Comparison of ENCODE assay signal across 9 mouse cellular contexts in genomic region chr10:94931961-94932832, GRCm38 (mm10). TPM values are rescaled to one million over a fixed set of nuclear protein-coding genes. Genes with fewer than 3 reads are reported as not detected.
A peak's percentile ranks its signal among the peaks of the same experiment; 100 is the strongest.
DNase-seq lines count a peak whose midpoint lies in the region; ATAC-seq and TF ChIP-seq lines count a peak whose summit lies in the region.
"Had no signal": no experiment of that assay in that cellular context is flagged by ENCODE, and none has a peak within 500 bp of the region (broad histone marks: within the 10 kb centered on the region; RNA-seq: fewer than 3 reads in every experiment).

No protein-coding gene starts in this region.

- TF ChIP-seq POLR2A in thymus, adult 2 months (IDR thresholded peaks at IDR 0.05; ENCODE audit: control insufficient read depth, extremely low read depth, insufficient read depth, low read length, poor library complexity) = no peak

- H3K4me3 ChIP-seq in heart, postnatal 0 days (ENCODE audit: low read depth, low read length) = no peak overlapping the region
- H3K4me3 ChIP-seq in liver, embryonic 11.5 days (ENCODE audit: low read depth, low read length) = no peak overlapping the region
- no peak overlapping the region for H3K4me3 ChIP-seq in stomach, embryonic 15.5 days (replicated peaks)
- no peak overlapping the region for H3K4me3 ChIP-seq in thymus, adult 2 months (ENCODE audit: control insufficient read depth, insufficient read depth, low read length)
- H3K4me3 ChIP-seq: limb, embryonic 12.5 days had no signal

- no peak overlapping the region; the same call in 1 of the 2 replicates for H3K27ac ChIP-seq in heart, postnatal 0 days (ENCODE audit: low read depth)
- peak overlapping the region; percentile 84 for H3K27ac ChIP-seq in liver, embryonic 11.5 days (ENCODE audit: low read depth, low read length)
- H3K27ac ChIP-seq in stomach, embryonic 15.5 days = 0 out of 2 replicates have a peak overlapping the region, but pooled peaks have one; percentile 21
- H3K27ac ChIP-seq in thymus, adult 2 months (ENCODE audit: control insufficient read depth, insufficient read depth, low read length) = no peak overlapping the region
- H3K27ac ChIP-seq: limb, embryonic 12.5 days had no signal

- H3K9me3 ChIP-seq in heart, postnatal 0 days (replicated peaks; ENCODE audit: control insufficient read depth, low read length) = no peaks in the 10 kb centered on the region
- no peaks in the 10 kb centered on the region for H3K9me3 ChIP-seq in liver, embryonic 11.5 days (ENCODE audit: control insufficient read depth, low read length)
- no peaks in the 10 kb centered on the region for H3K9me3 ChIP-seq in stomach, embryonic 15.5 days
- H3K9me3 ChIP-seq: limb, embryonic 12.5 days had no signal

- H3K4me2 ChIP-seq in heart, postnatal 0 days (ENCODE audit: low read depth, low read length) = no peak overlapping the region
- H3K4me2 ChIP-seq in liver, embryonic 11.5 days = peak overlapping the region; percentile 50
- H3K4me2 ChIP-seq in stomach, embryonic 15.5 days = no peak overlapping the region
- H3K4me2 ChIP-seq: limb, embryonic 12.5 days had no signal

- 0 out of 2 replicates have a peak, but pooled peaks cover 3% of the 10 kb centered on the region for H3K4me1 ChIP-seq in heart, postnatal 0 days (ENCODE audit: control insufficient read depth, insufficient read depth)
- H3K4me1 ChIP-seq in liver, embryonic 11.5 days (replicated peaks; ENCODE audit: control insufficient read depth, insufficient read depth, low read length) = peaks cover 42% of the 10 kb centered on the region
- H3K4me1 ChIP-seq in stomach, embryonic 15.5 days = 0 out of 2 replicates have a peak, but pooled peaks cover 5% of the 10 kb centered on the region
- no peaks in the 10 kb centered on the region; the same call in 1 of the 2 replicates for H3K4me1 ChIP-seq in thymus, adult 2 months (replicated peaks; ENCODE audit: control insufficient read depth, insufficient read depth, low read length)
- H3K4me1 ChIP-seq: limb, embryonic 12.5 days had no signal

- no peak for TF ChIP-seq CTCF in heart, postnatal 0 days (IDR thresholded peaks at IDR 0.05; ENCODE audit: low read depth)
- no peak for TF ChIP-seq CTCF in thymus, adult 2 months (IDR thresholded peaks at IDR 0.05; ENCODE audit: borderline replicate concordance, control insufficient read depth, extremely low read depth, insufficient read depth, low read length, poor library complexity)

- TF ChIP-seq EP300 in heart, postnatal 0 days (IDR thresholded peaks at IDR 0.05; ENCODE audit: low read depth) = no peak

- ATAC-seq in heart, postnatal 0 days (ENCODE audit: insufficient read depth, low read depth) = peak; percentile 77
- peak; percentile 97 for ATAC-seq in liver, embryonic 11.5 days (replicated peaks; ENCODE audit: low FRiP score)
- ATAC-seq in stomach, embryonic 15.5 days (ENCODE audit: insufficient read depth, low FRiP score, low read depth) = peak; percentile 97

- DNase-seq in spleen, adult 12 weeks (ENCODE audit: low spot score) = peak; percentile 52
- DNase-seq in spleen, adult 18-20 months = no peak
- DNase-seq in heart, postnatal 0 days (ENCODE audit: low spot score) = peak; percentile 78
- DNase-seq in liver, embryonic 11.5 days (ENCODE audit: low spot score) = peak; percentile 76
- DNase-seq in right cerebral cortex, postnatal 14 days = no peak
- no peak for DNase-seq in thymus, adult 2 months
- no peak for DNase-seq in adrenal gland, adult 2 months

- H3K27me3 ChIP-seq in heart, postnatal 0 days (ENCODE audit: control insufficient read depth, insufficient read depth, low read length) = no peaks in the 10 kb centered on the region
- H3K27me3 ChIP-seq in liver, embryonic 11.5 days (replicated peaks; ENCODE audit: control insufficient read depth, insufficient read depth, low read length) = no peaks in the 10 kb centered on the region
- H3K27me3 ChIP-seq in stomach, embryonic 15.5 days (replicated peaks) = no peaks in the 10 kb centered on the region
- no peaks in the 10 kb centered on the region for H3K27me3 ChIP-seq in thymus, adult 2 months (ENCODE audit: control insufficient read depth, insufficient read depth, low read length)

- H3K9ac ChIP-seq in heart, postnatal 0 days (replicated peaks; ENCODE audit: low read depth, low read length) = no peak overlapping the region
- H3K9ac ChIP-seq in liver, embryonic 11.5 days (ENCODE audit: low read depth, low read length) = no peak overlapping the region
- H3K9ac ChIP-seq in stomach, embryonic 15.5 days = no peak overlapping the region
- H3K9ac ChIP-seq: limb, embryonic 12.5 days had no signal

- no peaks in the 10 kb centered on the region for H3K36me3 ChIP-seq in heart, postnatal 0 days (replicated peaks; ENCODE audit: control insufficient read depth, insufficient read depth, low read length)
- no peaks in the 10 kb centered on the region for H3K36me3 ChIP-seq in liver, embryonic 11.5 days (ENCODE audit: control insufficient read depth, insufficient read depth, low read length)
- H3K36me3 ChIP-seq in stomach, embryonic 15.5 days = no peaks in the 10 kb centered on the region
- H3K36me3 ChIP-seq in thymus, adult 2 months (ENCODE audit: control insufficient read depth, insufficient read depth, low read length) = no peaks in the 10 kb centered on the region
- H3K36me3 ChIP-seq: limb, embryonic 12.5 days had no signal

- whole genome bisulfite sequencing in heart, postnatal 0 days = 31% methylated on average over 9 of the region's 9 CpGs
- WGBS in liver, embryonic 11.5 days = 27% methylated on average over 9 of the region's 9 CpGs
- 26% methylated on average over 9 of the region's 9 CpGs for WGBS in stomach, embryonic 15.5 days
- WGBS in thymus, adult 2 months = 55% methylated on average over 9 of the region's 9 CpGs

RNA-seq across cellular contexts. Expression of gene Plxnc1, which starts 12.4 kb away (rescaled TPM):
- total RNA-seq in heart, postnatal 0 days (2014; rRNA removed; ENCODE audit: low replicate concordance) = 4.5 and 9.4 TPM in 2 replicates
- 1.4 and 1.5 TPM in 2 replicates for polyA plus RNA-seq in heart, postnatal 0 days (2015; fragmentation: Nextera tagmentation; extraction: Ambion mirVana)
- polyA plus RNA-seq in liver, embryonic 11.5 days (2014; fragmentation: Nextera tagmentation; extraction: Ambion mirVana) = 5.3 and 6.0 TPM in 2 replicates
- polyA plus RNA-seq in stomach, embryonic 15.5 days (2015; fragmentation: Nextera tagmentation; extraction: Ambion mirVana) = 1.5 and 1.9 TPM in 2 replicates
- 8.7 and 9.2 TPM in 2 replicates for polyA plus RNA-seq in thymus, adult 2 months (2012; rRNA removed)
- total RNA-seq in adrenal gland, adult 2 months (2021) = 1 to 10 TPM; 2.4 to 8.0 TPM
- polyA plus RNA-seq in adrenal gland, adult 2 months (2012; rRNA removed) = 1.0 and 1.1 TPM in 2 replicates

Comparison
In these comparisons a context has a peak if more than half of its experiments do, and no peak if none do; other contexts are left out.
1. DNase-seq: peak in spleen, adult 12 weeks (single experiment), heart, postnatal 0 days (single experiment) and liver, embryonic 11.5 days (single experiment); none in spleen, adult 18-20 months (0 of 2), right cerebral cortex, postnatal 14 days (single experiment), thymus, adult 2 months (single experiment) and adrenal gland, adult 2 months (single experiment).
2. H3K27ac ChIP-seq: peak in liver, embryonic 11.5 days (single experiment) and stomach, embryonic 15.5 days (single experiment); none in heart, postnatal 0 days (single experiment) and thymus, adult 2 months (single experiment).
3. Peak in every context shown above with its lines, with median percentiles within 50 percentile points of each other: ATAC-seq.